Mouse (Mus musculus) embryonic facial prominence, embryonic 11.5 days (tissue): ENCODE results near the gene AB124611. TPM values are rescaled to one million over a fixed set of nuclear protein-coding genes. Genes with fewer than 3 reads are reported as not detected.

ENCODE experiments used
- ATAC-seq: fragments of 200-750 bp; cut with Nextera tagmentation; replicated peaks from 2 replicates; pipeline ENCODE4 v1.8.0; 2017; ENCODE audit warnings: low read depth; ENCODE audit not compliant: insufficient number of reproducible peaks, low FRiP score, low TSS enrichment
- DNase-seq: peaks from one replicate; pipeline ENCODE4 v3.0.0-alpha.2; 2015; ENCODE audit warnings: low spot score
- H3K27ac ChIP-seq: fragments of 300-500 bp; sonication (generic); replicated peaks from 2 replicates; pipeline ENCODE4 v1.5.1; 2014; ENCODE audit warnings: mild to moderate bottlenecking, low read depth, low read length, control low read depth
- H3K27me3 ChIP-seq: fragments of 300-500 bp; sonication (generic); 2 replicates; pipeline ENCODE4 v1.6.1; 2014; ENCODE audit warnings: mild to moderate bottlenecking, low read length, moderate library complexity, mixed read lengths; ENCODE audit not compliant: control insufficient read depth, insufficient read depth
- H3K36me3 ChIP-seq: fragments of 300-500 bp; sonication (generic); replicated peaks from 2 replicates; pipeline ENCODE4 v1.6.1; 2014; ENCODE audit warnings: low read depth, mild to moderate bottlenecking, low read length, moderate library complexity, mixed read lengths; ENCODE audit not compliant: control insufficient read depth, insufficient read depth
- H3K4me1 ChIP-seq: fragments of 300-500 bp; sonication (generic); 2 replicates; pipeline ENCODE4 v1.6.1; 2014; ENCODE audit warnings: low read length, mixed read lengths; ENCODE audit not compliant: control insufficient read depth, insufficient read depth
- H3K4me2 ChIP-seq: fragments of 300-500 bp; sonication (generic); 2 replicates; pipeline ENCODE4 v1.6.1; 2014; ENCODE audit warnings: low read depth, mild to moderate bottlenecking, control low read depth, low read length, moderate library complexity
- H3K4me3 ChIP-seq: fragments of 300-500 bp; sonication (generic); 2 replicates; pipeline ENCODE4 v1.5.1; 2014; ENCODE audit warnings: low read depth, low read length, control low read depth
- H3K9ac ChIP-seq: fragments of 300-500 bp; sonication (generic); replicated peaks from 2 replicates; pipeline ENCODE4 v1.6.1; 2014; ENCODE audit warnings: mild to moderate bottlenecking, control low read depth, low read length
- H3K9me3 ChIP-seq: fragments of 300-500 bp; sonication (generic); replicated peaks from 2 replicates; pipeline ENCODE4 v1.6.1; 2016; ENCODE audit warnings: mild to moderate bottlenecking, low read length, inconsistent platforms, mixed read lengths; ENCODE audit not compliant: control insufficient read depth
- WGBS: fragments of 180-500 bp; shearing (Covaris S2); extraction: QIAGEN DNeasy Blood & Tissue Kit; methylation state at CpG from one replicate; pipeline ENCODE4 v1.1.7; 2014; 5-methylcytosine and 5-hydroxymethylcytosine counted together
- polyA plus RNA-seq: library from polyadenylated mRNA; unstranded; fragments of >200 nt; fragmentation: Nextera tagmentation; extraction: Ambion mirVana; gene quantifications from 2 replicates; pipeline ENCODE4 v1.2.1, GENCODE M21; 2014

AB124611 gene
- polyA plus RNA-seq, 1 experiment from 2014 or later: 1.00 TPM

DNA sequence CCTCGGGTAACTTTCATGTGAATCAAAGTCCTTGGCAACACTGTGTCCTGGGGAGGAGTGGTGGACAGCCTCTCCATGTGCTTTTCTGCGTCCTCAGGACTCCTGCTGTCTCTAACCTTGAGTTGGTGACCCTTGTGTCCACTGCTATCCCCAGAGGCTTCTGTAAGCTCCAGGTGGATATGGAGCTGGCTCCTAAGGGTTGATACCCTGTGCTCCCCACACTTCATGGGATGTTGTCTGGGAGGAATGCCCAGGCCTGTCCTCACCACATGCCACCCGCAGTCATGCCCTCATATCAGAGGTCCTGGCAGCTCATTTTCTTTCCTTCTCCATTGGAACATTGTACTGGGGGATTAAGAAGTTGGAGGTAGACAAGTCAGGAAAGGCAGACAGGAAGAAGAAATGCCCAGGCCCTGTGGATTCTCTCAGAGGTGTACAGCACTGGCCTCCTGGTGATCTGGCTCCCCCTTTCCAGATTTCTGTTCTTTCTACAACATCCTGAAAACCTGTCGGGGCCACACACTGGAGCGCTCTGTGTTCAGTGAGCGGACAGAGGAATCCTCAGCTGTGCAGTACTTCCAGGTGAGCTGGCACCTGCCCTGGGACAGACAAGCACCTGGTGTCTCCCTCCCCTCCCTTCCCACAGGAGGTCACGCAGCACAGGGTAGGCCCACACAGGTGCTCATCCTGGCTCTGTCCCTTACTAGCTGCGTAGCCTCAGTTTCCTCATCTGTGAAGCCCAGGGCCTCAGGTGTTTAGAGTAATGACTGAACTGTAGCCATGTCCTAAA, 48.2 kb downstream of the AB124611 start:
- H3K27ac ChIP-seq: no peak overlapping the region
- H3K4me3 ChIP-seq: no peak overlapping the region
- H3K36me3 ChIP-seq: peaks cover 10% of the 10 kb centered on the region
- 93% methylated on average over 8 of the region's 8 CpGs for WGBS
- ATAC-seq (no peak), DNase-seq (no peak)
- no peak overlapping the region for H3K9ac ChIP-seq
- H3K27me3 ChIP-seq: no peaks in the 10 kb centered on the region
- H3K4me2 ChIP-seq: no peak overlapping the region
- no peaks in the 10 kb centered on the region for H3K4me1 ChIP-seq
- no peaks in the 10 kb centered on the region for H3K9me3 ChIP-seq

DNA sequence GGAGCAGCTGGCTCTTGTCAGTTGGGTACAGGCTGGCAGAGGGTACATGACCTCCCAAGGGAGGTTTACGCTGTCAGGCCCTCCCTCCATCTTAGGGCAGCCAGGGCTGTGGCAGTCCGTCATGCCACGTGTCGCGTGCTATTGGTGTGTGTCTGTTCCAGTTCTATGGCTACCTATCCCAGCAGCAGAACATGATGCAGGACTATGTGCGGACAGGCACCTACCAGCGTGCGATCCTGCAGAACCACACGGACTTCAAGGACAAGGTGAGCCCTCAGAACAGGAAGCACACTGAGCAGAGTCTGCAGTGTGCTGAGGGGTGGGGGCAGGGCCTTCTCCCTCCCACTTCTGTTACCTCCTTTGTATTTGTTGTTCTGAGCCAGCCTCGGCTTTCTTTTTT, 49.3 kb downstream of the AB124611 start:
- 93% methylated on average over 10 of the region's 10 CpGs for WGBS
- Histone ChIP-seq H3K9me3 (no peaks in the 10 kb centered on the region), H3K4me3 (no peak overlapping the region), H3K4me1 (no peaks in the 10 kb centered on the region), H3K9ac (no peak overlapping the region), H3K27me3 (no peaks in the 10 kb centered on the region), H3K36me3 (peaks cover 11% of the 10 kb centered on the region), H3K27ac (no peak overlapping the region), H3K4me2 (no peak overlapping the region)
- ATAC-seq (no peak), DNase-seq (no peak)

DNA sequence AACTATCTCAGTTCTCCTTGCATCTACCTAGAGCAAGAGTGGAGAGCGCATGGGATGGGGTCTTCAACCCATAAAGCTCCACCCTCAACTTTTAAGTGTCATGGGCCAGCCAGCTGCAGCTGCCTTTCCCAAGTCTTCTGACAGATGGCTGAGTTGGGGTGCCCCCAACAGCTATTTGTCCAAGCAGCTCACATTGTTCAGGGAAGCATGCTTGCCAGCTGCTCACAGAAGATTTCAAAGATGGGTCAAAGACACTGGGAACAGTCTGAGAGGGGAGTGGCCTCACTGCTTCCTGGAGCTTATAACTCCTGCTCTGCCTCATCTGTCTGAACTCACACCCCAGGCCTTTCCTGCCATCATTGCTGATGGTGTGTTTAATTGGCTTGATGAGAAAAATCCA, 50.3 kb downstream of the AB124611 start:
- ATAC-seq: no peak

DNA sequence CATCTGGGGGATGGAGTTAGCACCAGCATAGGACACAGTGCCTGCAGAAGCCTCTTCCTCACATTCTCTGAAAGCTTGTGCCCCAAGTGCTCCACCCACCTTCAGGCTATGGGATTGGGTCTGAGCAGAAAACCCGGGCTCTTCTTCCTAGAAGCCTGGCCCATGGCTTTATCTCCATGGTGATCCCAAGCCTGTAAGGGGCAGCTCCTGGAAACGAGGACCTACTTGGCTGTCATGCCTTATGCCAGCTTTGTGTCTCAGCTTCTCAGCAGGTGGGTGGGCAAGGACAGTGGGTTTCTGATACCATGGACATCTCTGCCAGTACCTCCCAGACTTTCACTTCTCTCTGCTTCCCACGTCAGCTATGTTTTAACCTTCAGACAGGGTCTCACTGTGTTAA, 52.2 kb downstream of the AB124611 start:
- no peak for ATAC-seq
- 77% methylated on average over 3 of the region's 3 CpGs for WGBS
- Histone ChIP-seq H3K4me2 (no peak overlapping the region), H3K9me3 (no peaks in the 10 kb centered on the region), H3K4me1 (no peaks in the 10 kb centered on the region), H3K27me3 (no peaks in the 10 kb centered on the region), H3K36me3 (peaks cover 21% of the 10 kb centered on the region), H3K4me3 (no peak overlapping the region), H3K9ac (no peak overlapping the region), H3K27ac (no peak overlapping the region)
- no peak for DNase-seq

More for the DNA sequence above, 50.3 kb downstream of the AB124611 start:
- no peak overlapping the region for H3K27ac ChIP-seq
- no peaks in the 10 kb centered on the region for H3K27me3 ChIP-seq
- H3K9me3 ChIP-seq: no peaks in the 10 kb centered on the region
- H3K9ac ChIP-seq: no peak overlapping the region
- H3K4me2 ChIP-seq: no peak overlapping the region
- DNase-seq: no peak
- 95% methylated on average over 1 of the region's 1 CpGs for WGBS
- H3K4me1 ChIP-seq: no peaks in the 10 kb centered on the region
- H3K4me3 ChIP-seq: no peak overlapping the region
- H3K36me3 ChIP-seq: peaks cover 14% of the 10 kb centered on the region

DNA sequence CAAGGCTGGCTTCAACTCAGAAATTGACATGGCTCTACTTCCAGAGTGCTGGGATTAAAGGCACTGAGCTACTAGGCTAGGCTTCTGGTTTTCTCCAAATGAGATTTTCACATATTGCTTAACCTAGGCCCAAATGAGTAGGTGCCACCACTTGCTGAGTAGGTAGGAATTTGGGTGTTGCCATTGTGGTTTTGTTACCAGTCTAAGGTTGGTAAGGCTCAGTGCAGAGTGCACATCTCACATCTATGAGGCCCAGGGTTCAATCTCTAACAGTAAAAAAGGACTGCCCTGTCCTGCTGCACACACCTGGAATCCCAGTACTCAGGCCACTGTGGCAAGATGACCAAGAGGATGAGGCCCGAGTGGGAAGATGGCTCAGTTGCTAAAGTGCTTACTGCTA, 59.4 kb downstream of the AB124611 start:
- 89% methylated on average over 1 of the region's 1 CpGs for WGBS
- Histone ChIP-seq H3K4me3 (no peak overlapping the region), H3K4me2 (no peak overlapping the region), H3K9ac (no peak overlapping the region), H3K36me3 (peaks cover 24% of the 10 kb centered on the region), H3K9me3 (no peaks in the 10 kb centered on the region), H3K27me3 (no peaks in the 10 kb centered on the region), H3K27ac (no peak overlapping the region), H3K4me1 (no peaks in the 10 kb centered on the region)
- no peak for ATAC-seq
- no peak for DNase-seq

DNA sequence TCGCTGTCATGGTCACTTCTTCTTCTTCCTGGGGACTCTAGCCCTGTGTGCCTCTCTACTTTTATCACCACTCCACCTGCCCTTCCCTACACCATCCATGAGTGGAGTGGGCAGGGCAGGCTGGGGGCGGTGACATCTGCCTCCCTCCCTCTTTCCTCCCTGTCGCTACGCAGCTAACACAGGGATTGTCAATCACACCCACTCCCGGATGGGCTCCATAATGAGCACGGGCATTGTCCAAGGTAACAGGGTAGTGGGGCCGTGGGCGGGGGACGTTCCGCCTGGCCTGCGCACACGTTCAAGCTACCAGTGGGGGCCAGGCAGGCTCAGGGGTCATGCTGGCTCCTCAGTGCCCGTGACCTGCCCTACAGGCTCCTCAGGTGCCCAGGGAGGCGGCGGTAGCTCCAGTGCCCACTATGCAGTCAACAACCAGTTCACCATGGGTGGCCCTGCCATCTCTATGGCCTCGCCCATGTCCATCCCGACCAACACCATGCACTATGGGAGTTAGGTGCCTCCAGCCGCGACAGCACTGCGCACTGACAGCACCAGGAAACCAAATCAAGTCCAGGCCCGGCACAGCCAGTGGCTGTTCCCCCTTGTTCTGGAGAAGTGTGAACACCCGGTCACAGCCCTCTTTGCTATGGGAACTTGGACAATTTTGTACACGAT, 61.8 kb downstream of the AB124611 start:
- DNase-seq: no peak
- Histone ChIP-seq H3K9me3 (no peaks in the 10 kb centered on the region), H3K9ac (no peak overlapping the region), H3K27ac (no peak overlapping the region), H3K4me2 (no peak overlapping the region), H3K4me1 (no peaks in the 10 kb centered on the region; the same call in 1 of the 2 replicates), H3K4me3 (no peak overlapping the region), H3K27me3 (no peaks in the 10 kb centered on the region), H3K36me3 (peaks cover 20% of the 10 kb centered on the region)
- 90% methylated on average over 23 of the region's 23 CpGs for WGBS
- ATAC-seq: no peak

DNA sequence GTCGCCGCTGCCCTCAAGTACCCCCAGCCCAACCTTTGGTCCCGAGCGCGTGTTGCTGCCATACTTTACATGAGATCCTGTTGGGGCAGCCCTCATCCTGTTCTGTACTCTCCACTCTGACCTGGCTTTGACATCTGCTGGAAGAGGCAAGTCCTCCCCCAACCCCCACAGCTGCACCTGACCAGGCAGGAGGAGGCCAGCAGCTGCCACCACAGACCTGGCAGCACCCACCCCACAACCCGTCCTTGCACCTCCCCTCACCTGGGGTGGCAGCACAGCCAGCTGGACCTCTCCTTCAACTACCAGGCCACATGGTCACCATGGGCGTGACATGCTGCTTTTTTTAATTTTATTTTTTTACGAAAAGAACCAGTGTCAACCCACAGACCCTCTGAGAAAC, 62.4 kb downstream of the AB124611 start:
- Histone ChIP-seq H3K9me3 (no peaks in the 10 kb centered on the region), H3K4me3 (no peak overlapping the region), H3K36me3 (peaks cover 16% of the 10 kb centered on the region), H3K9ac (no peak overlapping the region), H3K27me3 (no peaks in the 10 kb centered on the region), H3K27ac (no peak overlapping the region), H3K4me1 (no peaks in the 10 kb centered on the region; the same call in 1 of the 2 replicates), H3K4me2 (no peak overlapping the region)
- no peak for ATAC-seq
- WGBS: 91% methylated on average over 8 of the region's 8 CpGs
- DNase-seq: no peak

DNA sequence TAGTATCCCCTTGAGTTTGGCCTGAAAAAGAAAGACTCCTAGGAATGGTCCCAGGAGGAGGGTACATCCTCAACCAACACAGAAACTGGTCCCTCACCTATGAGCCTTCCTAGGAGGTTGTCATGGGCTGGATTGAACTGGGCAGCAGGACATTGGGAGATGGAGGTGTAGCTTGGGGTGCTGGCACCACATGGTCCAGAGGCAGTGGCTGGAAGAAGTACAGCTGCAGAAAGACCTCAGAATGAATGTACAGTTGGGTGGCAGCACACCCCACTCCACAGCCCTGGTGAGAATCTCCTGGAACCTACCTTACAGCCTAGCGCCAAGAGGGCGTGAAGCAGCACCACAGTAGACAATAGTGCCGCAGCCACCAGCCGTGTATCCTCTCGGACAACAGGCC, 63.6 kb downstream of the AB124611 start:
- no peak overlapping the region for H3K27ac ChIP-seq
- H3K36me3 ChIP-seq: peaks cover 16% of the 10 kb centered on the region
- H3K4me1 ChIP-seq: no peaks in the 10 kb centered on the region; the same call in 1 of the 2 replicates
- H3K9me3 ChIP-seq: no peaks in the 10 kb centered on the region
- no peaks in the 10 kb centered on the region for H3K27me3 ChIP-seq
- H3K9ac ChIP-seq: no peak overlapping the region
- no peak for ATAC-seq
- 93% methylated on average over 5 of the region's 5 CpGs for WGBS
- no peak overlapping the region for H3K4me2 ChIP-seq
- no peak for DNase-seq
- H3K4me3 ChIP-seq: no peak overlapping the region
